Mouse (Mus musculus) kidney, embryonic 14.5 days (tissue): ENCODE results near the gene Gabrb3. TPM values are rescaled to one million over a fixed set of nuclear protein-coding genes. Genes with fewer than 3 reads are reported as not detected.

ENCODE experiments used
- ATAC-seq: fragments of 200-750 bp; cut with Nextera tagmentation; 2 replicates; pipeline ENCODE4 v1.8.0; 2017; ENCODE audit warnings: moderate number of reproducible peaks, mild to moderate bottlenecking, moderate TSS enrichment, moderate library complexity; ENCODE audit not compliant: low FRiP score, low TSS enrichment
- H3K27ac ChIP-seq: fragments of 300-500 bp; sonication (generic); 2 replicates; pipeline ENCODE4 v1.5.1; 2014; ENCODE audit warnings: low read depth, mild to moderate bottlenecking, low read length, moderate library complexity, mixed read lengths
- H3K27me3 ChIP-seq: fragments of 300-500 bp; sonication (generic); 2 replicates; pipeline ENCODE4 v1.6.1; 2014; ENCODE audit warnings: mild to moderate bottlenecking, low read length; ENCODE audit not compliant: control insufficient read depth, insufficient read depth
- H3K36me3 ChIP-seq: fragments of 300-500 bp; sonication (generic); 2 replicates; pipeline ENCODE4 v1.6.1; 2014; ENCODE audit warnings: low read length, mixed read lengths; ENCODE audit not compliant: control insufficient read depth, insufficient read depth
- H3K4me1 ChIP-seq: fragments of 300-500 bp; sonication (generic); 2 replicates; pipeline ENCODE4 v1.6.1; 2014; ENCODE audit warnings: low read length, mixed read lengths; ENCODE audit not compliant: control insufficient read depth, insufficient read depth
- H3K4me2 ChIP-seq: fragments of 300-500 bp; sonication (generic); replicated peaks from 2 replicates; pipeline ENCODE4 v1.6.1; 2014; ENCODE audit warnings: low read depth, mild to moderate bottlenecking, low read length
- H3K4me3 ChIP-seq: fragments of 300-500 bp; sonication (generic); 2 replicates; pipeline ENCODE4 v1.5.1; 2014; ENCODE audit warnings: mild to moderate bottlenecking, low read length
- H3K9ac ChIP-seq: fragments of 300-500 bp; sonication (generic); 2 replicates; pipeline ENCODE4 v1.6.1; 2014; ENCODE audit warnings: low read depth, mild to moderate bottlenecking, low read length, moderate library complexity
- H3K9me3 ChIP-seq: fragments of 300-500 bp; sonication (generic); 2 replicates; pipeline ENCODE4 v1.6.1; 2016; ENCODE audit warnings: low read length; ENCODE audit not compliant: control insufficient read depth
- WGBS: fragments of 180-500 bp; shearing (Covaris S2); extraction: QIAGEN DNeasy Blood & Tissue Kit; methylation state at CpG from one replicate; pipeline ENCODE4 v1.1.7; 2014; 5-methylcytosine and 5-hydroxymethylcytosine counted together
- polyA plus RNA-seq: library from polyadenylated mRNA; unstranded; fragments of >200 nt; fragmentation: Nextera tagmentation; extraction: Ambion mirVana; gene quantifications from 2 replicates; pipeline ENCODE4 v1.2.1, GENCODE M21; 2014

Gabrb3 gene
- polyA plus RNA-seq, 1 experiment from 2014 or later, result 1.2 TPM

DNA sequence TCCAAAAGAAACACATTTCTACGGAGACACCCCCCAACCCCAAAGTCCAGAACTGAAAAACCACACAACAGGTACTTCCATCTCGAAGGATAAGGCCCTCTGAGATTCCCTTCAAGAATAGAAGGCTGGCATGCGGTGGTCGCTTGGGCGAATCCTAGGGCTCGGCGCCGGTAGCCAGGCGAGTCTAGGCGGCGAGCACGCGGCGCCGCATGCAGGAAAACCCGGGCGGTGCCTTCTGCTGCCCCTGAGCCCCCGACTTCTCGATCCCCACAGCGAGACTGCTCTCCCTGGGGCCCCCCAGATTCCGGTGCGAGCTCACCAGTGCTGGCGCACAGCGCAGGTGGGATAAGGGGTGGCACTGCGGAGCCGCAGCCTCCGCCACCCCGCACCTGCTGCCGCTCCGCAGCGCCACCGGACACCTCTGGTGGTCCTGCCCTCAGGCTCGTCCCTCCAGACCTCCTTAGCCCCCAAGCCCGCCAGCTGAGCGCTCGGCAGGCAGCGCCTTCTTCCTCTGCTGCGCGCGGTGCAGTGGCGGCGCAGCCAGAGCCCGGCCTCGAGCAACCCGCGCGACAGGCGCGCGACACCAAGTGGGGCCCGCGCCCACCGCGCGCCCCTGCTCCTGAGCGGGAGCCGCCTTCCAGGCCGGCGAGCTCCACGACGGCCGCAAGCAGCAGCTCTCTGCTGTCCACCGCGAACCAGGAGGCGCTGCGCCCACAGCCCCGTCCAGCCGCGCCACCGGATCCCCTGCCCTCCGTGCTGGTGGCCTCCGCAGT is 89.6 kb downstream of the Gabrb3 start:
- Histone ChIP-seq H3K9ac (peak overlapping the region; percentile 28; the same call in 1 of the 2 replicates), H3K4me3 (peak overlapping the region; percentile 45), H3K4me1 (no peaks in the 10 kb centered on the region; the same call in 1 of the 2 replicates), H3K36me3 (no peaks in the 10 kb centered on the region), H3K9me3 (no peaks in the 10 kb centered on the region), H3K27me3 (peaks cover 51% of the 10 kb centered on the region), H3K4me2 (peak overlapping the region; percentile 60), H3K27ac (no peak overlapping the region)
- peak; percentile 83 for ATAC-seq
- 3% methylated on average over 71 of the region's 72 CpGs for WGBS

DNA sequence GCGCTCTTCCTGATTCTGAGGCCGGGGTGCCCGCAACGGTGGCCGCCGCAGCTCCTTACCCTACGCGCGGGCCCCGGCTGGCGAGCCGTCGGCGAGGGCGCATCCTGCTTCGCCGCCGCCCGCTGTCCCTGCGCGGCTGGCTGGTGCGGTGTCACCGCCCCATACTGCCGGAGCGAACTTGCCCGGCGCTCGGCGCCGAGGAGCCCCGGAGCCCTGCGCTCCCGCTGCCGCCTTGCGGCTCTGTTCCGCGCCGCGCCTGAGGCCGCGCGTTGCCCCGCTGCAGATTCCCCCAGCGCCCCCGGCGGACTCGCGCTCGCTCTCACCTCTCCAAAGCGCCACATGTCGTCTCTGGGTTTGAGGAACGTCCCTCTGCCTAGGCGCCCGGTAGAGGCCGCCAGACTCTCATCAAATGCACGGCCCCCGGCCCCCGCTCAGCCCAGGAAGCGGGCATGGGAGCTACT is 90.2 kb downstream of the Gabrb3 start, which contains the start of gene Gabra5:
TSS of gene Gabra5 (minus strand) at position 379 of the 461 bp plus-strand sequence.
- Histone ChIP-seq H3K27ac (no peak within 1 kb of the TSS), H3K9ac (peak within 1 kb of the TSS; percentile 28; the same call in 1 of the 2 replicates), H3K9me3 (no peaks in the 10 kb centered on the region), H3K4me3 (peak within 1 kb of the TSS; percentile 45), H3K4me1 (no peaks in the 10 kb centered on the region; the same call in 1 of the 2 replicates), H3K4me2 (peak within 1 kb of the TSS; percentile 60), H3K27me3 (peaks cover 57% of the 10 kb centered on the region), H3K36me3 (no peaks in the 10 kb centered on the region)
- ATAC-seq, result peak; percentile 87
- 2% methylated on average over 29 of the region's 59 CpGs for WGBS

DNA sequence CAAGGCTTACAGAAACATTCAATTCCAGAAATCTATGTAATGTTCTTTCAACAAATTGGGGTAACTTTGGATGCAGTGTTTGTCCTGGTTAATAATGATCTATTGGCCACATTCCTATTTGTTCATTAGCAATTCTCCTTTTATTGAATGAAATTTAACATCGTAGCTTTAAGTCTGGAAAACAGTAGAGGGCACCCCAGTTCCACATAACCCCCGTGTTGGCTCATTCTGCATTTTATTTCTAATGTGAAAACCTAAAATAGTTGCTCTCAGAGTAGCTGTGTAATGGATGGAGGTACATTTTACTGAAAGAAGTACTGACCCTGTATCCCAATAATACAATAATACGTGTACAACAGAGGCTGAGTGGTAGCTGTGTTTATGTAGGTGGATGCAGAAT is 93.5 kb downstream of the Gabrb3 start:
- ATAC-seq, result no peak
- no peak overlapping the region for H3K4me2 ChIP-seq
- H3K36me3 ChIP-seq, result no peaks in the 10 kb centered on the region
- no peak overlapping the region for H3K27ac ChIP-seq
- H3K4me1 ChIP-seq, result no peaks in the 10 kb centered on the region; the same call in 1 of the 2 replicates
- H3K9me3 ChIP-seq, result no peaks in the 10 kb centered on the region
- peaks cover 46% of the 10 kb centered on the region for H3K27me3 ChIP-seq
- no peak overlapping the region for H3K9ac ChIP-seq
- WGBS, result 38% methylated on average over 3 of the region's 3 CpGs
- H3K4me3 ChIP-seq, result no peak overlapping the region

DNA sequence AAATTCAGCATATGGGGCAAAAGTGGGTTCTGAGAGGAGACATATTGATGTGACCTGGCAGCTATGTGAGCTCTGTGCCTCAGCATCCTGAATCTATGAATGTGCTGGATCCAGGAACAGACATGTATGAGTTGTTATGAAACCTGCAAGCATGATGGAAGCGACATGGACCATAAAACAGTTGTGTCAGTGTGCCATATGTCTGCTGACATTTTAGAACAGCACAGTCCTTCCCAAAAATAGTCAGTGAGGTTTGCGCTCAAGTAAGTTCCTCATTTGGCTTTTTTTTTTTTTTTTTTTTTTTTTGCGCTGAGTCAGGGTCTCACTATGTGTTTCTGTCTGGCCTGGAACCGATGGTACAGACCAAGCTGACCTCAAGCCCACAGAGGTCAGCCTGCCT is 110.0 kb downstream of the Gabrb3 start:
- no peaks in the 10 kb centered on the region; the same call in 1 of the 2 replicates for H3K4me1 ChIP-seq
- H3K4me3 ChIP-seq, result no peak overlapping the region
- no peak overlapping the region for H3K4me2 ChIP-seq
- H3K27me3 ChIP-seq, result no peaks in the 10 kb centered on the region
- no peak overlapping the region for H3K27ac ChIP-seq
- H3K9ac ChIP-seq, result no peak overlapping the region
- WGBS, result 83% methylated on average over 3 of the region's 4 CpGs
- no peak for ATAC-seq
- no peaks in the 10 kb centered on the region for H3K9me3 ChIP-seq
- H3K36me3 ChIP-seq, result no peaks in the 10 kb centered on the region

DNA sequence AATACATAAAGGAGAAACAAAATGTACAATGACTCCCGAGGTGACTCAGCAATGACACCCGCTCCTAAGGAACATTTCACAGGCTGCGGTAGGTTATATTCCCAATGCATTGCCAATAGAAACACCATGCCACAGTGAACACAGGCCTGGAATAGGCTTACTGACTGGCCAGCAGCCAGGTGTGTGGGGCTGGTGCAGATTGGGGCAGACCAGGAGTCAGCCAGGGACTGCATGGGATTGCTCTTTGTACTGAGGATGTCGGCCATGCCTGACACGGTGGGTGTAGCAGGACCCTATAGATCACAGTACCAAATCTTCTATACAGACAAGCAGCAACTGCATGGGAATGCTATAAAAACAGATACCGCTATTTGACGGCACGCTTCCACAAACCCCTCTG is 110.5 kb downstream of the Gabrb3 start:
- Histone ChIP-seq H3K36me3 (no peaks in the 10 kb centered on the region), H3K4me1 (no peaks in the 10 kb centered on the region; the same call in 1 of the 2 replicates), H3K9me3 (no peaks in the 10 kb centered on the region), H3K9ac (no peak overlapping the region), H3K4me3 (no peak overlapping the region), H3K27ac (no peak overlapping the region), H3K4me2 (no peak overlapping the region), H3K27me3 (no peaks in the 10 kb centered on the region)
- 93% methylated on average over 8 of the region's 8 CpGs for WGBS
- no peak for ATAC-seq

DNA sequence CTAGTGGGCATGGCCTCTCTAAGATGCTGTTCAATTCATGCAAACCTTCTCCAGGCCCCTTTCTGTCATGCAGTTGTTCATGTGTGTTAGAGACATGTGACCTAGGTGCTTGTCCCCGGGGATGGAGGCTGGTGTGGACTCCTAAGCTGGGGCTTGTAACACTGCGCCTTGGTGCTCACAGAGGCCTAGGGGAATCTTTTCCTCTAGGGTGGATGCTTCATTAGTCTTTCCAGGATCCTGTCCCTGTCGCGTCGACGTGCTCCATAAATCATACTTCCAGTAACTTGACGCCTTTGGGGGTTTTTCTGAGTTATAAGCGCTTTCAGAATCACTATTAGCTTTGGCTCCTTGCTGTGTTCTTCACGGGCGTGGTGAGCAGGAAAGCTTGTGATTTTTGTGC is 113.2 kb downstream of the Gabrb3 start:
- H3K36me3 ChIP-seq, result no peaks in the 10 kb centered on the region
- H3K4me2 ChIP-seq, result no peak overlapping the region
- H3K9me3 ChIP-seq, result no peaks in the 10 kb centered on the region
- H3K27ac ChIP-seq, result no peak overlapping the region
- no peak overlapping the region for H3K4me3 ChIP-seq
- H3K27me3 ChIP-seq, result no peaks in the 10 kb centered on the region
- 26% methylated on average over 10 of the region's 10 CpGs for WGBS
- no peak overlapping the region for H3K9ac ChIP-seq
- peak; percentile 75; the same call in 1 of the 2 replicates for ATAC-seq
- H3K4me1 ChIP-seq, result no peaks in the 10 kb centered on the region; the same call in 1 of the 2 replicates

DNA sequence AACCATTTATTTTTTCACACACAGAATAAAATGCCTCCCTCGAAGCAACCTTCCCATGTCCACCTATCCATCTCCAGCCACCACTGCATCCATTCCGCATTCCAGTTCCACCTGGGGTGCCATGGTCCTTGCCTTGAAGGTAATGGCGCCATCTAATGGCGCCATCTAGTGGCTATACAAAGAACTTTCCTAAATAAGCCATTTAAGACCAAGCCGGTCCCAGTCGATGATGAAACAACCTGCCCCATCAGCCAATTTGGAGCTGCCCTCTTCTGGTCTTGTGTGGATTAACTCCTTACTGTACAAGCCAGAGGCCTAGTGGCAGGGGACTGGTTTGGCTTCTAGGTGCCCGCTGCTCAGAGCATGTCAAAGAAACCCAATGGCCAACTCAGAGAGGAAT is 119.1 kb downstream of the Gabrb3 start:
- H3K4me1 ChIP-seq, result no peaks in the 10 kb centered on the region
- no peaks in the 10 kb centered on the region for H3K27me3 ChIP-seq
- no peak overlapping the region for H3K4me2 ChIP-seq
- ATAC-seq, result peak; percentile 49; the same call in 1 of the 2 replicates
- H3K9ac ChIP-seq, result no peak overlapping the region
- no peak overlapping the region for H3K4me3 ChIP-seq
- no peaks in the 10 kb centered on the region for H3K36me3 ChIP-seq
- 22% methylated on average over 7 of the region's 7 CpGs for WGBS
- H3K27ac ChIP-seq, result no peak overlapping the region
- no peaks in the 10 kb centered on the region for H3K9me3 ChIP-seq

DNA sequence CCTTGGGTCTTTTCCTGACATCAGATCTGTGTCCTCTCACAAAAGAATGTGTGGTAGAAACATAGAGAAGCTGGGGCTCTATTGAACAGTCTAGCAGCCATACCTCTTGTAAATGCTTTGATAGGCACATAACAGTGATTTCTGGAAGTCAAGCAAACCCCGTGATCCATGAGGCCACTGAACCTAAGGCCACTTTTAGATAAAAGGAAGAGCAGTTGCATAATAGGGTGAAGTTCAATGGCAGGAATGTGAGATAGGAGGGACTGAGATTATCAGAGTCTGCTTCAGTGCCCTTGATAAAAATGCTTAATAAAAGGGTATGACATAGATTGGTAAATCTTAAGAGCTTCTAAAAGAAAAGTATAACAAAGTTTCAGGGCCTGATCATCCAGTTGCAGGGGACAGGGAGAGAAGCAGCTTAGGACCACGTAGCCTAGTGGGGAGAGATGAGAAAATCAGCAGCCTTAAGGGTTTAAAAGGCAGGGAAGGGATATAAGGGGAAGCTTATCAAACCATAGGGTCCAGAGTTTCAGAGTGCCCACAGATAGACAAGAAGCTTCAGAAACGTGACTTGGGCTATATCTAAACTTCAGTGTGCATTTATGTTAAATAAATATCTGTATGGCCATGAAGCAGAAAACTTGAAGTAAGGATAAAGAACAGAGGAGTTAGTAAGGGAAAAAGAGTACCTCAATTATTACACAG is 141.4 kb downstream of the Gabrb3 start:
- no peaks in the 10 kb centered on the region for H3K9me3 ChIP-seq
- no peaks in the 10 kb centered on the region for H3K27me3 ChIP-seq
- no peaks in the 10 kb centered on the region for H3K4me1 ChIP-seq
- H3K9ac ChIP-seq, result no peak overlapping the region
- no peak overlapping the region for H3K4me2 ChIP-seq
- no peak overlapping the region for H3K27ac ChIP-seq
- H3K4me3 ChIP-seq, result no peak overlapping the region
- WGBS, result 77% methylated on average over 3 of the region's 3 CpGs
- no peaks in the 10 kb centered on the region for H3K36me3 ChIP-seq
- no peak for ATAC-seq

DNA sequence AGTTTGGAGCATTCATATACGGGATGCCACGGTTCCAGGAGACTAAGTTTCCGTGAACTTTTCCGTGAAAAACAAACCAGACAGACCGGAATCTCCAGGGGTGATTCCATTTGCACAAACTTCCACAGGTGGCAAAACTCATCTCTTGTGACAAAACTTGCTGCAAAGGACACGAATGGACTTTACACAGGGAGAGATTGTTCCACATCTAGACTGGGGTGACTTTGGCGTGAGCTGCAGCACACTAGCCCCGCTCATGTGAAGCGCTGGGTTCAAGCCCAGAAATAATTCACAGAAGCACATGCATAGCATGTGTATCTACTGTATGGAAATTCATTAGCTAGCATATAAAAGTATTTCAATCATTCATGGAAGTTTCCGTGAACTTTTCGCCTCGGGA is 144.9 kb downstream of the Gabrb3 start:
- WGBS, result 90% methylated on average over 12 of the region's 12 CpGs
- no peaks in the 10 kb centered on the region for H3K27me3 ChIP-seq
- no peak for ATAC-seq
- no peak overlapping the region for H3K4me2 ChIP-seq
- H3K9me3 ChIP-seq, result no peaks in the 10 kb centered on the region
- H3K27ac ChIP-seq, result no peak overlapping the region
- no peaks in the 10 kb centered on the region for H3K36me3 ChIP-seq
- no peaks in the 10 kb centered on the region for H3K4me1 ChIP-seq
- H3K9ac ChIP-seq, result no peak overlapping the region
- no peak overlapping the region for H3K4me3 ChIP-seq
